Mouse (Mus musculus) 3134 (cell line): ENCODE data around the gene Ppa1.

Source experiments
- DNase-seq: peaks from one replicate; pipeline ENCODE4 v3.0.0-alpha.2; 2011; ENCODE audit warnings: low spot score; ENCODE audit not compliant: insufficient read length; ENCODE audit errors: extremely low read depth

Gene Ppa1

DNA sequence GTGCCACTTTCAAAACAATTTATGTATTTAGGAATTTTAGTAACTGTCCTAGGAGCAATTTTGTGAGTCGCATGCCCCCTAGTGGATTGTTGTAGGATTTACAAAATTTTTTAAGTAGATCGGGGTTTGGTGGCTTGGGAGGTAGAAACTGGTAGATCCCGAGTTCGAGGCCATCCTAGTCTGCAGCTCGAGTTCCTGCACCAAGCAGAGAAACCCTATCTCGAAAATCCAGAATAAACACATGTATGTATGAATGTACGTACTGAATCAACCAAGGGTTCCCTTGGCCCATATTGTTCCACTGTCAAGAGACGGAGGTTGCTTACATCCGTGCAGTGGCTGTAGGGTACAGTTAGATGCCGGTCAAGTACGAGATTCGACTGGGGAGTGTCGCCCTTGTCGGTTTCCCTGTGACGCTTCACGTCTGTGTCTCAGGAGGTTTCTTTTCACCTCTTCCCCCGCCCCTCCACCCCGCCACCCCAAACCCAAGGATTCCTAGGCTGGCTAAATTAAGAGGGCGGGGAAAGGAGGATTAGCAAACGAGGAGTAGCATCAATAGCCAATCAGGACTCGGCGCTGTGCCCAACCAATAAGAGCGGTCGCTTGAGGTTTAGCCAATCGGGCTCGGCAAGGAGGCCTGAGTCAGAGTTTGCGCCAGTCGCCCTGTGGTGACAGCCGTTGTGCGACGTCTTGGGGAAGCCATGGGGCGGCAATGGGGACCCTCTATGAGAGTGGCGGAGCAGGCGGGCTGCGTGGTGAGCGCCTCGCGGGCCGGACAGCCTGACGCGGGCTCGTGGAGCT is 46.7 kb downstream of the Ppa1 start, which contains the start of gene Tysnd1:
Tysnd1 (plus strand) TSS at position 645 of the 801 bp plus-strand sequence.
- peak; percentile 50 for DNase-seq

DNA sequence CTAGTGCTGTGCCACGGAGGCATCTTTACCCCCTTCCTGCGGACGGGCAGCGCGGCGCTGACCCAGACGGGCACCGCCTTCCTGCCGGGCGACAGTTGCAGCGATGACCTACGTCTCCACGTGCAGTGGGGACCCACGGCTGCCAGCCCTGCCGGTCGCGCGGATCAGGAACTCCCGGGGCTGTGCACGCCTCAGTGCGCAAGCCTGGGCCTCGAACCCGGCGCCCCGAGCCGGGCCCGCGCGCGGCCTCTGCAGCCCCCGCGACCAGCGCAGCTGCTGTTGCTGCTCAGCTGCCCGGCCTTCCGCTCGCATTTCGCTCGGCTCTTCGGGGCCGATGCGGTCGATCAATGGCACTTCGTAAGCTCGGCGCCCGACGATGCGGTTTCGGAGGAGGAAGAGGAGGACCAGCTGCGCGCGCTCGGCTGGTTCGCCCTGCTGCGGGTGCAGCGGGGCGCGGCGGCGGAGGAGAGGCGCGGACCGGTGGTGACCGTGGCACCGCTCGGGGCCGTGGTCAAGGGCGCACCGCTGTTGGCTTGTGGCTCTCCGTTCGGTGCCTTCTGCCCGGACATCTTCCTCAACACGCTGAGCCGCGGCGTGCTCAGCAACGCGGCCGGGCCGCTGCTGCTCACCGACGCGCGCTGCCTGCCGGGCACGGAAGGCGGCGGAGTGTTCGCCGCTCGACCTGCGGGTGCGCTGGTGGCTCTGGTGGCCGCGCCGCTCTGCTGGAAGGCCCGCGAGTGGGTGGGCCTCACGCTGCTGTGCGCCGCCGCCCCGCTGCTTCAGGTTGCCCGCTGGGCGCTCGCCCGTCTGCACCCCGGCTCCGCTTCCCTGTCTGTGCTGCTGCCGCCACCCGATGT is 47.6 kb downstream of the Ppa1 start:
- no peak for DNase-seq

DNA sequence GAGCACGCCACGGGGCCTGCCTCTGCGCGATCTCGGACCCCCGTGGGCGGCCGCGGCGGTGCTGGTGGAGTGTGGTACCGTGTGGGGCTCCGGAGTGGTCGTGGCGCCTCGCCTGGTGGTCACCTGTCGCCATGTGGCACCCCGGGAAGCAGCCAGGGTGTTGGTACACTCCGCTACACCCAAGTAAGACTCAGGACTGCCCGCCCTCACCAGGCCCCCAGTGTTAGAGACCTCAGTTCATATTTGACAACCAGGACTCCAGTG is 48.1 kb downstream of the Ppa1 start:
- no peak for DNase-seq

- no peak for DNase-seq
Observed at GRCm38 (mm10) chr10:61697028-61697427, 48.7 kb downstream of the Ppa1 start.

GRCm38 (mm10) chr10:61704663-61705062 is 56.3 kb downstream of the Ppa1 start:
- no peak for DNase-seq

GRCm38 (mm10) chr10:61706412-61707375 is 58.3 kb downstream of the Ppa1 start:
- DNase-seq: no peak

GRCm38 (mm10) chr10:61713601-61714000 is 65.2 kb downstream of the Ppa1 start:
- DNase-seq: no peak

- no peak for DNase-seq
Observed at GRCm38 (mm10) chr10:61714146-61714545, 65.8 kb downstream of the Ppa1 start.

GRCm38 (mm10) chr10:61714771-61715461 is 66.6 kb downstream of the Ppa1 start, which contains the start of gene Aifm2:
Gene Aifm2, plus strand, starts transcription at chr10:61715263.
- peak; percentile 71 for DNase-seq

- DNase-seq: no peak
Observed at GRCm38 (mm10) chr10:61715462-61715837, 67.1 kb downstream of the Ppa1 start.

- DNase-seq: no peak
Observed at GRCm38 (mm10) chr10:61715996-61716864, 67.9 kb downstream of the Ppa1 start.

DNA sequence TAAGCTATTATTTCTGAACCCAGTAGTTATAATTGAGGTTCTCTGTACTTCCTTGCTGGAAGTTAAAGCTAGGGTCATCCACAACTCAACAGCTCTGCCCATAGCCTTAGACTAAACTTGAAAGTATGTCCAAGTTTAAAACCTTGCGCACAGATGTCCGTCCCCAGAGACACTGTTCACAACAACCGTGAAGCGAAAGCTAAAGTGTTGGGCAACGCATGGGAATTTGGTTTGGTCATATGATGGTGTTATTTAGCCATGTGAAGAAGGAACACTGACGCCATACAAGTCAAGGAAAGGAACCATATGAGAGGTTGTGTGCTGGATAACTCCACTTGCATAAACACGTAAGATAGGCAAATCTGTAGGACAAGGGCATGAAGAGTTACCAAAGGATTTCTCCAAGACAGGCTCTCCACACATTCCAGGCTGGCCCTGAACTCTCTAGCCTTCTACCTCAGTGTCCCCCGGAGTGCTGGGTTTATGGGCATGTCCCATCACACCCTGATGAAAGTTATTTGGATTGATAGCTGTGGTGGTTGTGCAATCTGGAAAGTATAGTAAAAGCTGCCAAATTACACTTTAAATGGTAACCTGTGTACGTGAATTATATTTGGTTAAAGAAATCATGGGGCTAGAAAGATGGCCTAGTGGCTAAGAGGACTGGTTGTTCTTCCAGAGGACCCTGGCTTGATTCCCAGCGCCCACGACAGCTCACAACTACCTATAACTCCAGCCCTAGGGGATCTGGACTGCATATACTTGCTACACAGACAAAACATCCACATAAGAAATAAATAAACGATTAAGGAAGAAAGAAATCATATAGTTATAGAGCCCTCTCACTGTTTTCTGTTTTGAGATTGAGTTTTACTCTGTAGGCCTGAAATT is 69.3 kb downstream of the Ppa1 start:
- no peak for DNase-seq

- DNase-seq: no peak
Observed at GRCm38 (mm10) chr10:61720331-61720730, 72.0 kb downstream of the Ppa1 start.

GRCm38 (mm10) chr10:61722215-61722614 is 73.9 kb downstream of the Ppa1 start:
- no peak for DNase-seq

DNA sequence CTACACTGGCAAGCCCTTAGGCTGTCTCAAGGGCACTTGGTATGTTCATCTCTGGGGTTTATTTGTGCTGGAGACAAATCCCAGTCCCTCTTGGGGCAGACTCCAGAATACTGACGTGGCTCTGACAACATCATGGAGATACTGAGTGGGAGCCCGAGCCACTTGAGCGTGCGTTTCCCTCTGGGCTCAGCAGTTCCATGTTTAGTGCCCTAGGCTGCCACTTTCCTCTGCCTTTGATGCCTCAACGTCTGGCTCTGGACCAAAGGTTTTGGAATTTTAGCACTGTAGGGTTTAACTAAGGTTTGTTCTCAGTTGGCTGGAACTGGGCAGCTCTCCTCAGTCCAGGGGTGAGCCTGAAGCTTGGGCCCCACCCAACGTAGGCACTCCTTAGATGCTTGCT is 74.9 kb downstream of the Ppa1 start:
- no peak for DNase-seq
